28 mouse cellular contexts compared by ENCODE assay signal in the genomic region with DNA sequence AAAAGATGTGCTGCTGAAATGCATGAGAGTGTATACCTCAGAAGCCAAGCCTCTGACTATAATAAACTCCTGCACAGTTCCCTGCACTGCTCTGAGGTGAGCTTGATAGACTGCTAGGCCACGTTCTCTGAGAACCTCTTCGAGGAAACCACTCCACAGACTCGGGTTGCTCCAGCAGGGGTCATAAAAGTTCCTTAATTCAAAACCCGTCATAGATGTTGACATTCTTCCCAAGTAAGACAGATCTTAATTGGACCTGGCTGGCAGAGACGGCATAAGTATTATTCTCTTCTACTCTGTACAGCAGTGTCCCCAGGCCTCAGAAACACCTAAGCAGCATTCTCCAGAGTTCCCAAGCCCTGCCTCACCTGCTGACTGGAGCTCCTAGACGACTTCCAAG. TPM values are rescaled to one million over a fixed set of nuclear protein-coding genes. Genes with fewer than 3 reads are reported as not detected.
DNase-seq lines count a peak whose midpoint lies in the region; ATAC-seq and TF ChIP-seq lines count a peak whose summit lies in the region.
"Had no signal": no experiment of that assay in that cellular context is flagged by ENCODE, and none has a peak within 500 bp of the region (broad histone marks: within the 10 kb centered on the region; RNA-seq: fewer than 3 reads in every experiment).

No protein-coding gene starts in this region.

- H3K79me2 ChIP-seq in MEL (ENCODE audit: control insufficient read depth, insufficient read depth, low read length, poor library complexity) = peaks cover 37% of the 10 kb centered on the region

- TF ChIP-seq RAD21 in MEL (IDR thresholded peaks at IDR 0.05; ENCODE audit: low read depth, low read length) = no peak; the same call in 1 of the 2 replicates

- no peak for TF ChIP-seq POLR2A in MEL (IDR thresholded peaks at IDR 0.05; ENCODE audit: control insufficient read depth in 1 of 2, insufficient read depth in 1 of 2, low read depth in 1 of 2, low read length in 2 of 2, poor library complexity in 1 of 2)

- H3K36me3 ChIP-seq in heart, embryonic 11.5 days (ENCODE audit: control insufficient read depth, insufficient read depth, low read length) = no peaks in the 10 kb centered on the region; the same call in 1 of the 2 replicates
- peaks cover 14 to 55% of the 10 kb centered on the region in 2 experiments for H3K36me3 ChIP-seq in MEL (ENCODE audit: control insufficient read depth in 1 of 2, insufficient read depth in 2 of 2, low read length in 2 of 2)
- peaks cover 12% of the 10 kb centered on the region; the same call in 1 of the 2 replicates for H3K36me3 ChIP-seq in heart, postnatal 0 days (replicated peaks; ENCODE audit: control insufficient read depth, insufficient read depth, low read length)
- H3K36me3 ChIP-seq in liver, postnatal 0 days (replicated peaks; ENCODE audit: insufficient read depth, low read length) = peaks cover 39% of the 10 kb centered on the region
- H3K36me3 ChIP-seq in forebrain, embryonic 14.5 days (ENCODE audit: control insufficient read depth, insufficient read depth, low read length) = peaks cover 37% of the 10 kb centered on the region

- no peak for TF ChIP-seq EP300 in MEL (IDR thresholded peaks at IDR 0.05; ENCODE audit: low read depth in 1 of 2, low read length in 2 of 2)
- no peak for TF ChIP-seq EP300 in heart, postnatal 0 days (IDR thresholded peaks at IDR 0.05; ENCODE audit: low read depth)
- TF ChIP-seq EP300 in liver, postnatal 0 days (IDR thresholded peaks at IDR 0.05; ENCODE audit: low read depth) = no peak

- intact Hi-C loops in heart, postnatal 14 days (cut with DNase I) = no loop called here

- peak overlapping the region; percentile 75 for H3K27ac ChIP-seq in heart, embryonic 11.5 days (ENCODE audit: low read depth, low read length)
- peak overlapping the region; percentile 47 for H3K27ac ChIP-seq in MEL (ENCODE audit: control insufficient read depth, low read depth, low read length)
- peak overlapping the region; percentile 87 for H3K27ac ChIP-seq in heart, postnatal 0 days (ENCODE audit: low read depth)
- no peak overlapping the region for H3K27ac ChIP-seq in liver, postnatal 0 days (ENCODE audit: low read depth)
- no peak overlapping the region for H3K27ac ChIP-seq in forebrain, embryonic 14.5 days (ENCODE audit: low read depth, low read length)
- H3K27ac ChIP-seq: forebrain, embryonic 15.5 days; hindbrain, postnatal 0 days; midbrain, embryonic 12.5 days; neural tube, embryonic 15.5 days had no signal

- H3K9ac ChIP-seq in heart, embryonic 11.5 days (ENCODE audit: low read depth, low read length) = no peak overlapping the region; the same call in 1 of the 2 replicates
- H3K9ac ChIP-seq in MEL (ENCODE audit: control insufficient read depth, low read depth, low read length, poor library complexity, severe bottlenecking) = no peak overlapping the region
- peak overlapping the region; percentile 30; the same call in 1 of the 2 replicates for H3K9ac ChIP-seq in heart, postnatal 0 days (replicated peaks; ENCODE audit: low read depth, low read length)
- no peak overlapping the region for H3K9ac ChIP-seq in liver, postnatal 0 days (replicated peaks)
- no peak overlapping the region for H3K9ac ChIP-seq in forebrain, embryonic 14.5 days (ENCODE audit: low read length)
- H3K9ac ChIP-seq: forebrain, embryonic 15.5 days; midbrain, embryonic 12.5 days; neural tube, embryonic 15.5 days had no signal

- ATAC-seq in heart, embryonic 11.5 days (replicated peaks; ENCODE audit: insufficient number of reproducible peaks, low FRiP score, low TSS enrichment) = no peak
- peak; percentile 24; the same call in 1 of the 2 replicates for ATAC-seq in heart, postnatal 0 days (ENCODE audit: insufficient read depth, low read depth)
- no peak for ATAC-seq in liver, postnatal 0 days
- no peak for ATAC-seq in forebrain, embryonic 14.5 days
- ATAC-seq: forebrain, embryonic 15.5 days; hindbrain, postnatal 0 days had no signal

- H3K27me3 ChIP-seq in heart, embryonic 11.5 days (ENCODE audit: control insufficient read depth, insufficient read depth, low read length) = no peaks in the 10 kb centered on the region
- H3K27me3 ChIP-seq in MEL (ENCODE audit: control insufficient read depth in 1 of 2, insufficient read depth in 2 of 2, low read length in 2 of 2) = no peaks in the 10 kb centered on the region
- H3K27me3 ChIP-seq in heart, postnatal 0 days (ENCODE audit: control insufficient read depth, insufficient read depth, low read length) = no peaks in the 10 kb centered on the region
- no peaks in the 10 kb centered on the region for H3K27me3 ChIP-seq in liver, postnatal 0 days (ENCODE audit: insufficient read depth, low read length)
- no peaks in the 10 kb centered on the region for H3K27me3 ChIP-seq in forebrain, embryonic 14.5 days (replicated peaks; ENCODE audit: control insufficient read depth, insufficient read depth, low read length)
- H3K27me3 ChIP-seq: forebrain, embryonic 15.5 days; midbrain, embryonic 12.5 days; neural tube, embryonic 15.5 days had no signal

- H3K4me1 ChIP-seq in heart, embryonic 11.5 days (ENCODE audit: control insufficient read depth, insufficient read depth, low read length) = peaks cover 27% of the 10 kb centered on the region
- peaks cover 26 to 31% of the 10 kb centered on the region in 2 experiments for H3K4me1 ChIP-seq in MEL (ENCODE audit: control insufficient read depth in 1 of 2, insufficient read depth in 2 of 2, low read length in 2 of 2)
- peaks cover 27% of the 10 kb centered on the region for H3K4me1 ChIP-seq in heart, postnatal 0 days (ENCODE audit: control insufficient read depth, insufficient read depth)
- H3K4me1 ChIP-seq in liver, postnatal 0 days (ENCODE audit: insufficient read depth) = peaks cover 14% of the 10 kb centered on the region
- H3K4me1 ChIP-seq in forebrain, embryonic 14.5 days (ENCODE audit: control insufficient read depth, insufficient read depth, low read length) = peaks cover 6% of the 10 kb centered on the region; the same call in 1 of the 2 replicates

- TF ChIP-seq CTCF in MEL (IDR thresholded peaks at IDR 0.05 in 2 of 3, conservative IDR thresholded peaks at IDR 0.05 in 1 of 3; ENCODE audit: control insufficient read depth in 1 of 3, insufficient read depth in 1 of 3, low read depth in 2 of 3, low read length in 3 of 3, poor library complexity in 1 of 3, severe bottlenecking in 1 of 3) = no peak
- TF ChIP-seq CTCF in heart, postnatal 0 days (IDR thresholded peaks at IDR 0.05; ENCODE audit: low read depth) = no peak
- TF ChIP-seq CTCF in liver, postnatal 0 days (IDR thresholded peaks at IDR 0.05; ENCODE audit: low read depth) = no peak

- DNase-seq in heart, postnatal 14 days = no peak
- DNase-seq in MEL (ENCODE audit: low read depth, low spot score) = no peak
- DNase-seq in heart, postnatal 0 days (ENCODE audit: low spot score) = no peak
- DNase-seq in liver, postnatal 0 days = peak; percentile 9
- no peak for DNase-seq in layer of hippocampus, adult 11-12 months (ENCODE audit: low spot score)
- no peak for DNase-seq in forebrain, embryonic 14.5 days (ENCODE audit: low spot score)
- DNase-seq: adrenal gland, adult 2 months; cerebellum, adult 2 months; cerebellum, postnatal 25 days; kidney, postnatal 25 days; layer of hippocampus, postnatal 36 days; right cerebral cortex, adult 18-20 months had no signal

- H3K4me3 ChIP-seq in heart, embryonic 11.5 days (ENCODE audit: low read depth, low read length) = no peak overlapping the region
- no peak overlapping the region for H3K4me3 ChIP-seq in MEL (ENCODE audit: control insufficient read depth in 1 of 2, insufficient read depth in 1 of 2, low read depth in 2 of 2, low read length in 2 of 2)
- no peak overlapping the region for H3K4me3 ChIP-seq in heart, postnatal 0 days (ENCODE audit: low read depth, low read length)
- H3K4me3 ChIP-seq in liver, postnatal 0 days (ENCODE audit: low read depth, low read length) = no peak overlapping the region
- H3K4me3 ChIP-seq in forebrain, embryonic 14.5 days (ENCODE audit: low read depth, low read length) = no peak overlapping the region
- H3K4me3 ChIP-seq: forebrain, embryonic 15.5 days; midbrain, embryonic 12.5 days; neural tube, embryonic 15.5 days had no signal

- H3K4me2 ChIP-seq in heart, embryonic 11.5 days = peak overlapping the region; percentile 10
- H3K4me2 ChIP-seq in heart, postnatal 0 days (ENCODE audit: low read depth, low read length) = no peak overlapping the region
- 0 out of 2 replicates have a peak overlapping the region, but pooled peaks have one; percentile 44 for H3K4me2 ChIP-seq in liver, postnatal 0 days (ENCODE audit: low read depth, low read length)
- H3K4me2 ChIP-seq in forebrain, embryonic 14.5 days (ENCODE audit: low read length) = no peak overlapping the region
- H3K4me2 ChIP-seq: forebrain, embryonic 15.5 days; midbrain, embryonic 12.5 days; neural tube, embryonic 15.5 days had no signal

- no peaks in the 10 kb centered on the region for H3K9me3 ChIP-seq in heart, embryonic 11.5 days (replicated peaks; ENCODE audit: control insufficient read depth, low read length)
- no peaks in the 10 kb centered on the region for H3K9me3 ChIP-seq in MEL (replicated peaks; ENCODE audit: insufficient read depth, low read length)
- no peaks in the 10 kb centered on the region for H3K9me3 ChIP-seq in heart, postnatal 0 days (replicated peaks; ENCODE audit: control insufficient read depth, low read length)
- H3K9me3 ChIP-seq in liver, postnatal 0 days (ENCODE audit: low read length) = no peaks in the 10 kb centered on the region
- no peaks in the 10 kb centered on the region for H3K9me3 ChIP-seq in forebrain, embryonic 14.5 days (replicated peaks; ENCODE audit: control insufficient read depth, low read length)
- H3K9me3 ChIP-seq: forebrain, embryonic 15.5 days; G1E; midbrain, embryonic 12.5 days; neural tube, embryonic 15.5 days had no signal

- 38% methylated on average over 6 of the region's 6 CpGs for WGBS in heart, embryonic 11.5 days (ENCODE audit: insufficient replicate concordance)
- WGBS in heart, postnatal 0 days = 28% methylated on average over 6 of the region's 6 CpGs
- WGBS in liver, postnatal 0 days (ENCODE audit: insufficient replicate concordance) = 67% methylated on average over 6 of the region's 6 CpGs
- 85% methylated on average over 6 of the region's 6 CpGs for WGBS in forebrain, embryonic 14.5 days

RNA-seq across cellular contexts. Expression of a gene that starts 4.1 kb away (rescaled TPM):
- 2.4 and 3.4 TPM in 2 replicates for polyA plus RNA-seq in heart, embryonic 11.5 days (2014; fragmentation: Nextera tagmentation; extraction: Ambion mirVana)
- total RNA-seq in heart, postnatal 14 days (2021) = 1 to 10 TPM in 1 of 2 experiments, not detected in 1; 1.2 TPM
- not detected in 2 replicates for total RNA-seq in MEL (2012; rRNA removed)
- not detected for polyA plus RNA-seq in MEL (2012; ENCODE audit: insufficient read depth in 1 of 2, insufficient read length in 2 of 2, low read depth in 1 of 2, low replicate concordance in 2 of 2, missing spikeins in 1 of 2)
- total RNA-seq in heart, postnatal 0 days (2014; rRNA removed; ENCODE audit: low replicate concordance) = not detected in 2 replicates
- polyA plus RNA-seq in heart, postnatal 0 days (2015; fragmentation: Nextera tagmentation; extraction: Ambion mirVana) = 5.1 and 6.2 TPM in 2 replicates
- not detected in 2 replicates for polyA plus RNA-seq in liver, postnatal 0 days (2015; fragmentation: Nextera tagmentation; extraction: Ambion mirVana)
- not detected in 2 replicates for polyA plus RNA-seq in forebrain, embryonic 14.5 days (2014; fragmentation: Nextera tagmentation; extraction: Ambion mirVana)
- total RNA-seq: gastrocnemius, adult 8-10 months; hindbrain, postnatal 0 days; layer of hippocampus, postnatal 36 days; left cerebral cortex, postnatal 10 days; megakaryocyte, adult 5-6 weeks had no signal
- polyA plus RNA-seq: adrenal gland, adult 2 months; cerebellum, adult 2 months; embryonic facial prominence, embryonic 14.5 days; forebrain, embryonic 15.5 days; gonadal fat pad, adult 2 months; hindbrain, embryonic 11.5 days; hindbrain, postnatal 0 days; kidney, embryonic 14.5 days; limb, embryonic 11.5 days; midbrain, embryonic 12.5 days; neural tube, embryonic 15.5 days; thymus, postnatal 0 days had no signal

RNA-seq across cellular contexts. Expression of a gene that starts 4.1 kb away (rescaled TPM):
- 289 and 314 TPM in 2 replicates for polyA plus RNA-seq in heart, embryonic 11.5 days (2014; fragmentation: Nextera tagmentation; extraction: Ambion mirVana)
- total RNA-seq in heart, postnatal 14 days (2021) = 100 to 1,000 TPM; 227 to 256 TPM
- 293 and 295 TPM in 2 replicates for total RNA-seq in MEL (2012; rRNA removed)
- polyA plus RNA-seq in MEL (2012; ENCODE audit: insufficient read depth in 1 of 2, insufficient read length in 2 of 2, low read depth in 1 of 2, low replicate concordance in 2 of 2, missing spikeins in 1 of 2) = 100 to 1,000 TPM in 1 of 2 experiments, not detected in 1; 269 TPM
- 84.7 and 177 TPM in 2 replicates for total RNA-seq in heart, postnatal 0 days (2014; rRNA removed; ENCODE audit: low replicate concordance)
- polyA plus RNA-seq in heart, postnatal 0 days (2015; fragmentation: Nextera tagmentation; extraction: Ambion mirVana) = 579 and 627 TPM in 2 replicates
- polyA plus RNA-seq in liver, postnatal 0 days (2015; fragmentation: Nextera tagmentation; extraction: Ambion mirVana) = 274 and 276 TPM in 2 replicates
- 107 and 126 TPM in 2 replicates for polyA plus RNA-seq in forebrain, embryonic 14.5 days (2014; fragmentation: Nextera tagmentation; extraction: Ambion mirVana)

RNA-seq across cellular contexts. Expression of a gene that starts 9.0 kb away (rescaled TPM):
- 0.21 TPM in 1 of 2 replicates, not detected in the other for polyA plus RNA-seq in heart, embryonic 11.5 days (2014; fragmentation: Nextera tagmentation; extraction: Ambion mirVana)
- total RNA-seq in heart, postnatal 14 days (2021) = under 1 TPM; 0.10 TPM
- total RNA-seq in MEL (2012; rRNA removed) = 0.10 TPM in 1 of 2 replicates, not detected in the other
- under 1 TPM in 1 of 2 experiments, not detected in 1; 0.03 TPM for polyA plus RNA-seq in MEL (2012; ENCODE audit: insufficient read depth in 1 of 2, insufficient read length in 2 of 2, low read depth in 1 of 2, low replicate concordance in 2 of 2, missing spikeins in 1 of 2)
- not detected in 2 replicates for total RNA-seq in heart, postnatal 0 days (2014; rRNA removed; ENCODE audit: low replicate concordance)
- 0.10 and 0.15 TPM in 2 replicates for polyA plus RNA-seq in heart, postnatal 0 days (2015; fragmentation: Nextera tagmentation; extraction: Ambion mirVana)
- 0.04 TPM in 1 of 2 replicates, not detected in the other for polyA plus RNA-seq in liver, postnatal 0 days (2015; fragmentation: Nextera tagmentation; extraction: Ambion mirVana)
- 0.71 and 0.83 TPM in 2 replicates for polyA plus RNA-seq in forebrain, embryonic 14.5 days (2014; fragmentation: Nextera tagmentation; extraction: Ambion mirVana)
- total RNA-seq: gastrocnemius, adult 8-10 months; megakaryocyte, adult 5-6 weeks had no signal
- polyA plus RNA-seq: adrenal gland, adult 2 months; G1E; kidney, embryonic 14.5 days had no signal

RNA-seq across cellular contexts. Expression of a gene that starts 11.1 kb away (rescaled TPM):
- polyA plus RNA-seq in heart, embryonic 11.5 days (2014; fragmentation: Nextera tagmentation; extraction: Ambion mirVana) = 292 and 312 TPM in 2 replicates
- total RNA-seq in heart, postnatal 14 days (2021) = 100 to 1,000 TPM; 542 to 580 TPM
- total RNA-seq in MEL (2012; rRNA removed) = 15.2 and 17.5 TPM in 2 replicates
- 10 to 100 TPM in 1 of 2 experiments, not detected in 1; 45.4 TPM for polyA plus RNA-seq in MEL (2012; ENCODE audit: insufficient read depth in 1 of 2, insufficient read length in 2 of 2, low read depth in 1 of 2, low replicate concordance in 2 of 2, missing spikeins in 1 of 2)
- total RNA-seq in heart, postnatal 0 days (2014; rRNA removed; ENCODE audit: low replicate concordance) = 982 and 1,104 TPM in 2 replicates
- 564 and 675 TPM in 2 replicates for polyA plus RNA-seq in heart, postnatal 0 days (2015; fragmentation: Nextera tagmentation; extraction: Ambion mirVana)
- polyA plus RNA-seq in liver, postnatal 0 days (2015; fragmentation: Nextera tagmentation; extraction: Ambion mirVana) = 10.8 and 12.6 TPM in 2 replicates
- 0.17 and 0.51 TPM in 2 replicates for polyA plus RNA-seq in forebrain, embryonic 14.5 days (2014; fragmentation: Nextera tagmentation; extraction: Ambion mirVana)

RNA-seq across cellular contexts. Expression of a gene that starts 56.3 kb away (rescaled TPM):
- 0.13 TPM in 1 of 2 replicates, not detected in the other for polyA plus RNA-seq in heart, embryonic 11.5 days (2014; fragmentation: Nextera tagmentation; extraction: Ambion mirVana)
- not detected for total RNA-seq in heart, postnatal 14 days (2021)
- not detected in 2 replicates for total RNA-seq in MEL (2012; rRNA removed)
- not detected for polyA plus RNA-seq in MEL (2012; ENCODE audit: insufficient read depth in 1 of 2, insufficient read length in 2 of 2, low read depth in 1 of 2, low replicate concordance in 2 of 2, missing spikeins in 1 of 2)
- not detected in 2 replicates for total RNA-seq in heart, postnatal 0 days (2014; rRNA removed; ENCODE audit: low replicate concordance)
- not detected in 2 replicates for polyA plus RNA-seq in heart, postnatal 0 days (2015; fragmentation: Nextera tagmentation; extraction: Ambion mirVana)
- polyA plus RNA-seq in liver, postnatal 0 days (2015; fragmentation: Nextera tagmentation; extraction: Ambion mirVana) = 13.8 and 14.6 TPM in 2 replicates
- not detected in 2 replicates for polyA plus RNA-seq in forebrain, embryonic 14.5 days (2014; fragmentation: Nextera tagmentation; extraction: Ambion mirVana)
- total RNA-seq: G1E; gastrocnemius, adult 8-10 months; hindbrain, postnatal 0 days; layer of hippocampus, adult 8-10 months; layer of hippocampus, postnatal 36 days; left cerebral cortex, postnatal 10 days; megakaryocyte, adult 5-6 weeks had no signal
- polyA plus RNA-seq: adrenal gland, adult 2 months; cerebellum, adult 2 months; embryonic facial prominence, embryonic 14.5 days; forebrain, embryonic 15.5 days; G1E; hindbrain, embryonic 11.5 days; limb, embryonic 11.5 days; midbrain, embryonic 12.5 days; neural tube, embryonic 15.5 days; thymus, postnatal 0 days had no signal

Comparison
In these comparisons a context has a peak if more than half of its experiments do, and no peak if none do; other contexts are left out.
1. H3K4me2 ChIP-seq: peak in heart, embryonic 11.5 days (single experiment) and liver, postnatal 0 days (single experiment); none in heart, postnatal 0 days (single experiment) and forebrain, embryonic 14.5 days (single experiment).
2. H3K27ac ChIP-seq: peak in heart, embryonic 11.5 days (single experiment), MEL (single experiment) and heart, postnatal 0 days (single experiment); none in liver, postnatal 0 days (single experiment) and forebrain, embryonic 14.5 days (single experiment).